Mouse (Mus musculus): ENCODE measurements at regions not wholly inside any gene's neighbourhood (a gene's known extent, or its start where the extent isn't known, plus 50 kb on each side); places are given as distances from the start of the nearest gene placed in this dataset.

DNA sequence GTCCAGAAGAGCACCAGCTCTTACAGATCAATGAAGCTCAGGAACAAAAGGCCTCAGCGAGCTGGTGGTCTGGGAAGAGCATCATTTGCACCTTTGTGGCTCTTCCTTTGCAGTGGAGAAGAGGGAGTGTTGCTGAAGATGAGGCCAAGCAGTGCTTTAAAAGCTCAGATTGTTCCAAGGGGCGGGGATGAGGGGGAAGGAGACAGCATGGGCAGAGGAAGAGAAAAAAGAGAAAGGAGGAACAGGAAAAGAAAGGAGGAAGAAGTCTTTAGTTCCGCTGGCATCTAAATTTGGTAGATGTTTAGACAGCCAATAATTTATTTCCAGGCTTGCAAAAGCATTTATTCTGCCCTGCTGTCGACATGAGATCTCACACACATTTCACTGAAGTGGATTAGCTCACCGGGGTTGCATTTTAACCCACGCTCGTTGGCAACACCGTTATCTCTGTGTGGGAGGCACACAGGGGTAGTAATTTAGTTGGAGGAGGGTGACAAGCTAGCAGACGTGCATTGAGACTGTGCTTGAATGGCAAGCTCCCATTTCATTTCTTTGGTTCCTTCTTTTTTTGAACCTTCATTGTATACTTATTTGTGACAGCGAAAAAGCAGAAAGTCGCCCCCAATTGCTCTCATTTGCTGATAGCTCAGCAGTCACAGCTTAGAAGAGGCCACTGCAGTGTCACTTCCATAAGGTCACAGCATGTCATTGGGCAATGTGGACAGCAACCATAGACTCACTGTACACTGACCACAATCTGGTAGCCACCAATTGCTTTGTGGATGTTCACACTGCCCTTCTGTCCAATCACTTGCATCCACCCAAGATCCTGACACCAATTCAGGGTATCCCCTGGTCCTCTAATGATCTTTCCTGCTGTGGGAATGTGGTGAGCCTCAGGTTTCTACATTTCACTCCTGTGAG, 128.2 kb upstream of the Atp1b1 start:
- TF ChIP-seq CTCF (IDR thresholded peaks at IDR 0.05; ENCODE audit: control insufficient read depth, insufficient read depth, insufficient replicate concordance, low read depth, low read length) (no peak), POLR2A (IDR thresholded peaks at IDR 0.05; ENCODE audit: control insufficient read depth, low read depth, low read length) (no peak)

All from testis, adult 2 months (tissue).